Mouse (Mus musculus) inflammation-experienced regulatory T-cells, adult 16 weeks (primary cell): ENCODE measurements around the gene Ehmt1. TPM values are rescaled to one million over a fixed set of nuclear protein-coding genes. Genes with fewer than 3 reads are reported as not detected.

Experiments used
- polyA plus RNA-seq: library from polyadenylated mRNA; unstranded; fragments of 100-300 nt; shearing (Covaris generic); gene quantifications from one replicate; pipeline ENCODE4 v1.2.1, GENCODE M21; 2017

The Ehmt1 gene
- 68.7 TPM for polyA plus RNA-seq

DNA sequence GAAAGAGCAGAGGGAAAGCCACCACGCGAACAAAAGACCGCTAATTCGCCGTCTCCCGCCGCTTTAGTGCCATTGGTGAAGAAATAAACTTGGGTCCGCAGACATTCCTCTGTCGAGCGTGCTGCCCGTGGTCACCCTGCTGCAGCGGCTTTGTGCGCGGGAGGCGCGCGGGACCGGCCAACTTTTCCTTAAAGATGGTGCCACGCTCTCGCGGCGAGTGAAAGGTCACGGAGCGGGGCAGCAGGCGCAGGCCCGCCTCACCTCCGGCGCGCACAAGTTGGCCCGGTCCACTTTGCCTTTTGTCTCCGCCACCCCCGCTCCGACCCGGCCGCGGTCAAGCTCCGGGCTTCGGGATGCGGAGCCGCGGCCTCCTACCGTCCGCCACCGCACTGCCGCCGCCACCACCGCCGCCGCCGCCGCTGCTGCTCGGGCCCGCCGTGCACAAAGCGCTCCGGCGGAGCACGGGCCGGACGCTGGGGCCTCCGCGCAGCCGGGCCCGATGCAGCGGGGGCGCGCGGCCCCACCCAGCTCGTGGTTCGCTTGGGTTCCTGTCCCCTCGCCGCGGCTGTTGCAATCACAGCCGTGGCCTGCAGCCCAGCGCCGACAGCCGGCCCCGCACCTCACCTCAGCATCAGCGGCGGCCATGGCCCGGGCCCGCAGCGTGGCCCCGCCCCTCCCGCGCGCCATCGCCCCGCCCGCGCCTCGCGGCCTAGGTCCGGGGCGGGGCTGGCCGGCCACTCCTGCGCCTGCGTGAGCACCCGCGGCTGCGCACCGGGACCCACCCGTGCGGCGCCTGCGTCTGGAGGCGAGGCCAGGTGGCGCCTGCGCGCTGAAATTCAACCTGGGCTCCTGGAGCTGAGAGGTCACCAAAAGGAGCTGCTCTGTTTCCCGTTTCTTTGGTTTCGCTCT is at the start of gene Ehmt1:
Gene Ehmt1, minus strand, starts transcription at position 685 of the 909 bp plus-strand sequence.

GRCm38 (mm10) chr2:24962304-24963000 is 43.0 kb upstream of the Ehmt1 start, which contains the start of gene Dph7:
Gene Dph7, plus strand, starts transcription at chr2:24962400.

GRCm38 (mm10) chr2:24949421-24950188 is 30.2 kb upstream of the Ehmt1 start, which contains the start of gene Zmynd19:
Gene Zmynd19, plus strand, starts transcription at chr2:24949792.

GRCm38 (mm10) chr2:24935057-24935796 is 15.8 kb upstream of the Ehmt1 start, which contains the start of gene Arrdc1:
Gene Arrdc1, minus strand, starts transcription at chr2:24935252.

DNA sequence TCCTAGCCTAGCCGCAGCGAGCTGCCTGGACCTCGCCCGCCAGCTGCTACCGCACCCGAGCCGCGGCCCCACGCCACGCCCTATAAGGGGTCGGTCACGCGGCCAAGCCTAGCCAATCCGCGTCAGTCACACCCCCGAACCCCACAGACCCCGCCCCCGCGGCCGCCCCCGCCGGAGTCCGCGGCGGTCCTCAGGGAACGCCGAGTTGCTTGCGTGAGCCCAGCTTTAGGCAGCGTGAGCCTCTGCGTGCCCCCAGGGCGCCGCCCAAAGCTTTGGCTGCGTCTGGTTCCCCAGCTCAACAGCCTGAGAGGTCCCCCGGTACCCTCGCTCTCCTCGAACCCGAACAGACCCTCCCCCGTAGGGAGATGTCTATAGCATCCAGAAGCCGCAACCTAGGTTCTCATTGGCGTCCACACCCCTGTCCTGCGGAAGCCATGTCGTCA is 156.3 kb downstream of the Ehmt1 start, which contains the start of gene Cacna1b:
Gene Cacna1b, minus strand, starts transcription at position 38 of the 443 bp plus-strand sequence.

Other genes with a start within 250 kb of the Ehmt1 start
- not detected for gene Cacna1b, start 156.5 kb downstream of the Ehmt1 start, polyA plus RNA-seq
- gene Arrdc1, start 15.6 kb upstream of the Ehmt1 start, polyA plus RNA-seq, result 310 TPM
- 0.67 TPM for gene Zmynd19, start 30.2 kb upstream of the Ehmt1 start, polyA plus RNA-seq
- 37.6 TPM for gene Dph7, start 42.8 kb upstream of the Ehmt1 start, polyA plus RNA-seq
- gene Mrpl41, start 55.5 kb upstream of the Ehmt1 start, polyA plus RNA-seq, result 100 TPM
- gene Pnpla7, start 56.4 kb upstream of the Ehmt1 start, polyA plus RNA-seq, result 109 TPM
- 45.0 TPM for gene Nsmf, start 134.7 kb upstream of the Ehmt1 start, polyA plus RNA-seq
- gene Entpd8, start 160.7 kb upstream of the Ehmt1 start, polyA plus RNA-seq, result 0.73 TPM
- 18.1 TPM for gene Noxa1, start 175.5 kb upstream of the Ehmt1 start, polyA plus RNA-seq